Mouse (Mus musculus) naive thymus-derived CD4-positive, alpha-beta T cell, adult 5 months (primary cell): ENCODE data around the gene Ccl5. TPM values are rescaled to one million over a fixed set of nuclear protein-coding genes. Genes with fewer than 3 reads are reported as not detected.

Source experiments
- polyA plus RNA-seq: library from polyadenylated mRNA; unstranded; fragments of 100-300 nt; shearing (Covaris generic); gene quantifications from one replicate; pipeline ENCODE4 v1.2.1, GENCODE M21; 2017

Gene Ccl5
- 1.4 TPM for polyA plus RNA-seq

GRCm38 (mm10) chr11:83530360-83530759 is at the start of gene Ccl5:
Gene Ccl5 (minus strand): TSS chr11:83530518.

GRCm38 (mm10) chr11:83578186-83578760 is 48.0 kb upstream of the Ccl5 start, which contains the start of gene Ccl9:
Gene Ccl9 (minus strand): TSS chr11:83578636.

GRCm38 (mm10) chr11:83522075-83522474 is 8.2 kb downstream of the Ccl5 start, which contains the start of gene Heatr9:
Gene Heatr9 (minus strand): TSS chr11:83522175.

Other genes starting within 250 kb of the Ccl5 start
- not detected for gene Slfn14, start 243.8 kb downstream of the Ccl5 start, polyA plus RNA-seq
- gene Ap2b1, start 231.5 kb downstream of the Ccl5 start, polyA plus RNA-seq: 43.9 TPM
- 12.1 TPM for gene Pex12, start 227.9 kb downstream of the Ccl5 start, polyA plus RNA-seq
- gene Rasl10b, start 121.4 kb downstream of the Ccl5 start, polyA plus RNA-seq: not detected
- not detected for gene Gas2l2, start 101.1 kb downstream of the Ccl5 start, polyA plus RNA-seq
- 0.87 TPM for gene 1700020L24Rik, start 92.8 kb downstream of the Ccl5 start, polyA plus RNA-seq
- gene Mmp28, start 67.4 kb downstream of the Ccl5 start, polyA plus RNA-seq: not detected
- gene Taf15, start 57.4 kb downstream of the Ccl5 start, polyA plus RNA-seq: 22.8 TPM
- gene Heatr9, start 8.3 kb downstream of the Ccl5 start, polyA plus RNA-seq: not detected
- gene Ccl9, start 48.1 kb upstream of the Ccl5 start, polyA plus RNA-seq: not detected
- gene Ccl6, start 62.6 kb upstream of the Ccl5 start, polyA plus RNA-seq: not detected
- gene Rpl9-ps1, start 115.1 kb upstream of the Ccl5 start, polyA plus RNA-seq: not detected
- not detected for gene Ccl3, start 118.8 kb upstream of the Ccl5 start, polyA plus RNA-seq
- not detected for gene Ccl4, start 132.1 kb upstream of the Ccl5 start, polyA plus RNA-seq
- gene Wfdc17, start 173.5 kb upstream of the Ccl5 start, polyA plus RNA-seq: not detected
- not detected for gene Wfdc18, start 178.5 kb upstream of the Ccl5 start, polyA plus RNA-seq
- not detected for gene Wfdc21, start 216.4 kb upstream of the Ccl5 start, polyA plus RNA-seq
- gene Heatr6, start 223.2 kb upstream of the Ccl5 start, polyA plus RNA-seq: 32.1 TPM